ENCODE assay signal across 8 mouse cellular contexts in genomic region chr10:120871630-120872482, GRCm38 (mm10). TPM values are rescaled to one million over a fixed set of nuclear protein-coding genes. Genes with fewer than 3 reads are reported as not detected.
DNase-seq lines count a peak whose midpoint lies in the region; ATAC-seq and TF ChIP-seq lines count a peak whose summit lies in the region.

No protein-coding gene starts in this region.

- no peaks in the 10 kb centered on the region for H3K9me3 ChIP-seq in forebrain, embryonic 13.5 days (replicated peaks)
- no peaks in the 10 kb centered on the region for H3K9me3 ChIP-seq in limb, embryonic 11.5 days (ENCODE audit: control insufficient read depth, low read length)

- H3K27me3 ChIP-seq in forebrain, embryonic 13.5 days: no peaks in the 10 kb centered on the region
- H3K27me3 ChIP-seq in limb, embryonic 11.5 days (ENCODE audit: control insufficient read depth, insufficient read depth, low read length): no peaks in the 10 kb centered on the region

- no peak for TF ChIP-seq CTCF in left cerebral cortex, adult 2 months (IDR thresholded peaks at IDR 0.05)
- no peak for TF ChIP-seq CTCF in olfactory bulb, adult 2 months (IDR thresholded peaks at IDR 0.05; ENCODE audit: insufficient read depth, low read depth, low read length)

- intact Hi-C loops in left cerebral cortex, adult 2 months (cut with DNase I): loop anchor here (5.0 kb wide), 1 partner anchor 290 kb away; no protein-coding TSS in a partner anchor
- intact Hi-C loops in left cerebral cortex, postnatal 36 days (cut with DNase I): loop anchor here (5.0 kb wide), 1 partner anchor 625 kb away; no protein-coding TSS in a partner anchor

- H3K27ac ChIP-seq in left cerebral cortex, adult 2 months: no peak overlapping the region
- H3K27ac ChIP-seq in forebrain, embryonic 13.5 days: no peak overlapping the region
- H3K27ac ChIP-seq in limb, embryonic 11.5 days (replicated peaks; ENCODE audit: low read depth, low read length): peak overlapping the region; percentile 63; the same call in 1 of the 2 replicates
- no peak overlapping the region for H3K27ac ChIP-seq in olfactory bulb, adult 2 months (ENCODE audit: insufficient read depth, low read depth, low read length)

- no peak overlapping the region; the same call in 1 of the 2 replicates for H3K9ac ChIP-seq in forebrain, embryonic 13.5 days
- no peak overlapping the region for H3K9ac ChIP-seq in limb, embryonic 11.5 days (ENCODE audit: low read length)

- DNase-seq in left cerebral cortex, adult 2 months (ENCODE audit: extremely low spot score in 1 of 2, low spot score in 2 of 2): no peak
- no peak for DNase-seq in left cerebral cortex, postnatal 36 days (ENCODE audit: low spot score in 2 of 2)
- peak; percentile 59 for DNase-seq in limb, embryonic 11.5 days (ENCODE audit: low spot score)
- DNase-seq in adrenal gland, postnatal 25 days: no peak
- DNase-seq in layer of hippocampus, postnatal 14 days (ENCODE audit: low spot score in 2 of 2): no peak
- no peak for DNase-seq in retina, embryonic 14.5 days (ENCODE audit: low spot score)

- no peak for TF ChIP-seq POLR2A in olfactory bulb, adult 2 months (IDR thresholded peaks at IDR 0.05; ENCODE audit: insufficient read depth, low read depth, low read length)

- H3K4me3 ChIP-seq in left cerebral cortex, adult 2 months: peak overlapping the region; percentile 15; the same call in 1 of the 2 replicates
- H3K4me3 ChIP-seq in forebrain, embryonic 13.5 days: peak overlapping the region; percentile 15
- H3K4me3 ChIP-seq in limb, embryonic 11.5 days (ENCODE audit: low read depth, low read length): no peak overlapping the region
- H3K4me3 ChIP-seq in olfactory bulb, adult 2 months (ENCODE audit: insufficient read depth, low read depth, low read length): 0 out of 2 replicates have a peak overlapping the region, but pooled peaks have one; percentile 7

- 74% methylated on average over 22 of the region's 22 CpGs for WGBS in forebrain, embryonic 13.5 days
- WGBS in limb, embryonic 11.5 days: 27% methylated on average over 22 of the region's 22 CpGs
- 78% methylated on average over 22 of the region's 22 CpGs for WGBS in olfactory bulb, adult 2 months

- peaks cover 12% of the 10 kb centered on the region for H3K4me1 ChIP-seq in forebrain, embryonic 13.5 days
- peaks cover 33% of the 10 kb centered on the region for H3K4me1 ChIP-seq in limb, embryonic 11.5 days (ENCODE audit: control insufficient read depth, insufficient read depth, low read length)
- peaks cover 2% of the 10 kb centered on the region; the same call in 1 of the 2 replicates for H3K4me1 ChIP-seq in olfactory bulb, adult 2 months (ENCODE audit: control insufficient read depth, insufficient read depth, low read length)

- no peaks in the 10 kb centered on the region for H3K36me3 ChIP-seq in forebrain, embryonic 13.5 days (ENCODE audit: poor library complexity, severe bottlenecking)
- H3K36me3 ChIP-seq in limb, embryonic 11.5 days (ENCODE audit: control insufficient read depth, insufficient read depth, low read length): no peaks in the 10 kb centered on the region

- peak overlapping the region; percentile 49 for H3K4me2 ChIP-seq in forebrain, embryonic 13.5 days
- H3K4me2 ChIP-seq in limb, embryonic 11.5 days (ENCODE audit: low read depth, severe bottlenecking): peak overlapping the region; percentile 5; the same call in 1 of the 2 replicates

- ATAC-seq in forebrain, embryonic 13.5 days: no peak
- no peak; the same call in 1 of the 2 replicates for ATAC-seq in limb, embryonic 11.5 days (ENCODE audit: insufficient number of reproducible peaks, low FRiP score, low TSS enrichment, low read depth)

RNA-seq across cellular contexts. Expression of gene Msrb3, which starts 27.0 kb away (rescaled TPM):
- total RNA-seq in left cerebral cortex, adult 2 months (2021): 1 to 10 TPM; 6.4 to 7.2 TPM
- 1 to 10 TPM; 5.5 to 7.6 TPM for total RNA-seq in left cerebral cortex, postnatal 36 days (2021)
- polyA plus RNA-seq in forebrain, embryonic 13.5 days (2015; fragmentation: Nextera tagmentation; extraction: Ambion mirVana): 3.1 and 3.5 TPM in 2 replicates
- polyA plus RNA-seq in limb, embryonic 11.5 days (2014; fragmentation: Nextera tagmentation; extraction: Ambion mirVana): 7.5 and 7.8 TPM in 2 replicates
- not detected in 2 replicates for polyA plus RNA-seq in olfactory bulb, adult 2 months (2012; ENCODE audit: insufficient read depth, insufficient read length, low replicate concordance, missing spikeins)
- 41.4 and 46.9 TPM in 2 replicates for total RNA-seq in adrenal gland, postnatal 25 days (2021)
- total RNA-seq in layer of hippocampus, postnatal 14 days (2021): 1 to 10 TPM; 4.6 to 5.9 TPM
